Mouse (Mus musculus): Measurements from ENCODE around the gene Taok1.
"Not testable (repeated sequence)": the region's sequence is repeated elsewhere in the genome, so short reads cannot be mapped to it uniquely, and the experiment has no call there.

The Taok1 gene

GRCm38 (mm10) chr11:77607538-77608455, at the start of gene Taok1:
Taok1 (minus strand) TSS chr11:77607815.
- peak; percentile 99 for DNase-seq

DNA sequence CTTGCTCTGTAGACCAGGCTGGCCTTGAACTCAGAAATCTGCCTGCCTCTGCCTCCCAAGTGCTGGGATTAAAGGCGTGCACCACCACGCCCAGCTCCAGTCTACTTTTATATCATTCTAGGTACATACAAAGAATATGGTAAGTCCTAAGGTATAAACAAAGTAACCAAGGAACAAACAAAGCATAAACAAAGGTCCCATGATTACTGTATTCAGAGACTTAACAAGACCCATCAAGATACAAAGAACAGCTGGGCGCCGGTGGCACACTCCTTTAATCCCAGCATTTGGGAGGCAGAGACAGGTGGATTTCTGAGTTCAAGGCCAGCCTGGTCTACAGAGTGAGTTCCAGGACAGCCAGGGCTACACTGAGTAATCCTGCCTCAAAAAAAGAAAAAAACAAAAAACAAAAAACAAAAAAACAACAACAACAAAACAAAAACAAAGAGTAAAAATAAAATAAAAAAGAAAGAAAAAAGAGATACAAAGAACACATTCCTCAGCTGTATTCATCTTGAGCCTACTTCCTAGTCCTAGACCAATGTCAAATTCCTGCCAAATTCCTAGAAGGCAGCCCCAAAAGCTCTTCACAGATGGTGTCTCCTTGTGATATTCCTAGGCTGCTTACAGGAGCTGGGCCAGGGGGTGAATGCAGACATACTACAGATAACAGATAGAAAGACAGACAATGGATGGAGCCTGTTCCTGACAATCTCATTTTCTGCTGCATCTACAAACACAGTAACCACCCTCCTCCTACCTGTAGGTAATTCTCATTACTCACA, 46.0 kb upstream of the Taok1 start:
- DNase-seq, result not testable (repeated sequence)

DNA sequence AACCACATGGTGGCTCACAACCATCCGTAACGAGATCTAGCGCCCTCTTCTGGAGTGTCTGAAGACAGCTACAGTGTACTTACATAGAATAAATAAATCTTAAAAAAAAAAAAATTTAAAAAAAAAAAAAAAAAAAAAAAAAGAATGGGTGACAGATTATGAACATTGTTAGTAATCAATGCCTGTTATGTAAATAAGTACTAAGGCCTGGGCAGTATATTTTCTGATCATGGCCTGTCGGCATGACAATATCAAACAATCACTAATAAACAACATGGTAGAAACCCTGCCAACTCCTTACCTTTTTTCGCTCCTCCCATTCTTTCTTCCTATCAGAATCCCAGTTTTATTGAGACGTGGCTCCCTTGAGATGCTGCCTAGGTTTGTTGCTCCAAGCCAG, 44.9 kb upstream of the Taok1 start:
- DNase-seq, result no peak

- DNase-seq, result no peak
Measured at GRCm38 (mm10) chr11:77648878-77649277, 41.3 kb upstream of the Taok1 start.

DNA sequence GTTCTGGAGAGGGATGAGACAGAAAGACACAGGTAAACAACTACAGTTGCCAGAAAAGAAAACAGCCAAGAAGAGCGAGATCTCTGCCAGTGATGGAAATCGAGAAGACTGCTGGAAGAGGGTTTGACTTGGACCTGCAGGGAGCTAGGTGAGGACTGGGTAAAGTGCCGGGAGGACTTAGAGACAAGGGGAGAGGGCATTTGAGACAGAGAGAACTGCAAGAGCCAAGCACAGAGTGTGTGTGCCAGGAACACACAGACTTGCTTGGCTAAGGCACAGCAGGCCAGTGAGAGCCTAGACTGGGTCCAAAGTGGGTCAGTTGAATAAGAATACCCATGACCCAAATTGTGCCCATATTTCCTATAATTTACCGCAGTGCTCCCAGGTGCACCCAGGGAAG, 37.9 kb upstream of the Taok1 start:
- DNase-seq, result no peak

DNA sequence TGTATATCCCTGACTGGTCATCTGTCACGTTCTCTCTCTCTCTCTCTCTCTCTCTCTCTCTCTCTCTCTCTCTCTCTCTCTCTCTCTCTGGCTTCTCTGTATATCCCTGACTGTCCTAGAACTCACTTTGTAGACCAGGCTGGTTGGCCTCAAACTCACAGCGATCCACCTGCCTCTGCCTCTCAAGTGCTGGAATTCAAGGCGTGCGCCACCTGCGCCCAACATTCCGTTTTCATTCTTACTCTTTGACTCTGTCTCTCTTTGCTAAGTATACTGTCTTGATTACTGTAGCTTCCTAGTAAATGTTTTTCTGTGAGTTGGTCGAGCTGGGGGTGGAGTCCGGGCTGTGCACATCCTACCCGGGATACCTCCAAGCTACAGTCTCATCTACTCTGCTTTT, 33.8 kb upstream of the Taok1 start:
- no peak for DNase-seq

- DNase-seq, result peak; percentile 88
Measured at GRCm38 (mm10) chr11:77630257-77630670, 22.6 kb upstream of the Taok1 start.

GRCm38 (mm10) chr11:77629476-77629875, 21.9 kb upstream of the Taok1 start:
- peak; percentile 79 for DNase-seq

DNA sequence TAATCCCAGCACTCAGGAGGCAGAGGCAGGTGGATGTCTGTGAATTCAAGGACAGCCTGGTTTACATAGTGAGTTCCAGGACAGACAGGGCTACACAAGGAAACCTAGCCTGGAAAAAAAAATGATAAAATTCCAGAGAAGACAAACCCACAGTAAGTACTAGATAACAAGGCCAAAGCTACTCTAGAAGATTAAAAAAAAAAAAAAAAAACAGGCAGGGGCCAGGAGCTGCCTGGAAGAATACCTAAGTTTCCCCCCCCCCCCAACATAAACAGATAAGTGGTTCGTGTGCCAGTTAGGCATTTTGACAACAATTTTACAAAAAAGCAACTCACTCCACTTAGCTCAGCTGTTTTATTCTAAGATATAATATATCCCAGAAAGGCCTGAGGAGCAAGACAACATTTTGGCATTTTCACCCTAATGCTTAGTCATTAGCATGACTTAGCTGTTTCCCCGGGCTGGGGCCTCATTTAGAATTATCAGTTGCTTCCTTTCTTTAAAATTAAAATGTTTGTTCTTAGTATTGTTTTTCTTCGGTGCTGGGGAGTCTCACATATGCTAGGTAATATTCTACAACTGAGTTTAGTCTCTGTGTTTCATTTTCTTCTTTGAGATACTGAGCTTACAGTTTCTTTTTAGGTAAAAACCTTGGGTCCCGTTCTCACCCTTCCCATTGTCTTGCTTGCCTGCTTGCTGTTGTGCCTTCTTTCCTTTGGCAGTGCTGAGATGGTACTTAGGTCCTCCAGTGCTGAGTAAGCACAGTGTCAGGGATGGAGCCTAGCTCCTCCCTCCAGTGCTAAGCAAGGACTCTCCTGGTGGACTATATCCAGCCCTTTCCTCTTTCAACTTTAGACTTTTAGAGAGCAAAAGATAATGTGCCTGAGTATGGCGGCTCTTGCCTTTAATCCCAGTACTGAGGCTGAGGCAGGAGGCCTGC, 19.3 kb upstream of the Taok1 start:
- no peak for DNase-seq

GRCm38 (mm10) chr11:77625061-77625855, 17.6 kb upstream of the Taok1 start:
- peak; percentile 62 for DNase-seq

DNA sequence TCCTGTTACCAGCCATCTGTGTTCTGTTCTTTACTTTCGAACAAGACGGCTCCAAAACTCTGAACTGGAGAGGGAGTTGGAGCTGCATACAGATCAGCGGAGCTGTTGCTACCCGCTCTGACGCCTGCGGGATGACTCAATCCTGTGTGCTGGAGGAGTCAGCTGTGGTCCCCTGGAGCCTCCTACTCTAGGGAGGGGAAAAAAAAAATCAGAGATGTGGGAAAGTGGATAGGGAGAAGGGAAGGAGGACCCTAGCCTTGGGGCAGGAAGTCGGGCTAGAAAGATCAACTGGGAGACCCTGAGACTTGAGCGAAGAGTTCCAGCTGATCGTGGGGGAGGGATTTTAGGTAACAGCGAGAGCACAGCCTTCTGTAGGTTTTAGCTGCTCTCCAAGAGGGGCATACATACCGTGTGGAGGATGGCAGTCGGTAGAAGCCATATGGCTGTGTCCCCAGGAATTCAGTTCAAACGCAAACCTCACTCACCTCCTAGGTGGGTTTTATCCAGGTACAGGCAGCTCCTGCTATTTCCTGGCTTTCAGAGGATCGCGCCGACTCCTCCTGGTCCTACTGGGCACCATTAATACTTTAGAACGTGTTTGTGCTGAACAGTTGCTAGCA, 16.9 kb upstream of the Taok1 start:
- DNase-seq, result peak; percentile 53

- DNase-seq, result no peak
Measured at GRCm38 (mm10) chr11:77624002-77624401, 16.4 kb upstream of the Taok1 start.

DNA sequence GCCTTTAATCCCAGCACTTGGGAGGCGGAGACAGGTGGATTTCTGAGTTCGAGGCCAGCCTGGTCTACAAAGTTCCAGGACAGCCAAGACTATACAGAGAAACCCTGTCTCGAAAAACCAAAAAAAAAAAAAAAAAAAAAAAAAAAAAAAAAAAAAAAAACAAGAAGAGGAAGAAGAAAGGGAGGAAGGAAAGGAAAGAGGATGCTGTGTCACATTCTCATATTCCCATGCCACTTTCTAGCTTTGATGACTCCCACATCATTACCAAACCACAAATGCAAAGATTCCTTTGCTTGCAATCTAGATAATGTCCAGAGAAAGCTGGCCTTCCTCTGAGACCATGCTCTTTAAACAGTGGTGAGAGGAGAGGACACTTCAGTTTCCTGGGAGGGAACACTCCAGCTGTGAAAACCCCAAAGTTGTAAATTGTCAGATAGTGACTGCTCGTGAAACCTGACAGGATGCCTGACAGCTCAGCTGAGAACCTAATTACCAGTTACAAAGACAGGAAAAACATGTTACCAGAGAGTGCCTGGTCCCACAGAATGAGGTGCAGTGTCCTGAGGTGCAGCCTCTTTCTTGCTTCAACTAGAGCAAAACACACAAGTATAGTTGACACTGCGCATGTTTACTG, 14.4 kb upstream of the Taok1 start:
- DNase-seq, result no peak

- DNase-seq, result no peak
Measured at GRCm38 (mm10) chr11:77615084-77615624, 7.5 kb upstream of the Taok1 start.

DNA sequence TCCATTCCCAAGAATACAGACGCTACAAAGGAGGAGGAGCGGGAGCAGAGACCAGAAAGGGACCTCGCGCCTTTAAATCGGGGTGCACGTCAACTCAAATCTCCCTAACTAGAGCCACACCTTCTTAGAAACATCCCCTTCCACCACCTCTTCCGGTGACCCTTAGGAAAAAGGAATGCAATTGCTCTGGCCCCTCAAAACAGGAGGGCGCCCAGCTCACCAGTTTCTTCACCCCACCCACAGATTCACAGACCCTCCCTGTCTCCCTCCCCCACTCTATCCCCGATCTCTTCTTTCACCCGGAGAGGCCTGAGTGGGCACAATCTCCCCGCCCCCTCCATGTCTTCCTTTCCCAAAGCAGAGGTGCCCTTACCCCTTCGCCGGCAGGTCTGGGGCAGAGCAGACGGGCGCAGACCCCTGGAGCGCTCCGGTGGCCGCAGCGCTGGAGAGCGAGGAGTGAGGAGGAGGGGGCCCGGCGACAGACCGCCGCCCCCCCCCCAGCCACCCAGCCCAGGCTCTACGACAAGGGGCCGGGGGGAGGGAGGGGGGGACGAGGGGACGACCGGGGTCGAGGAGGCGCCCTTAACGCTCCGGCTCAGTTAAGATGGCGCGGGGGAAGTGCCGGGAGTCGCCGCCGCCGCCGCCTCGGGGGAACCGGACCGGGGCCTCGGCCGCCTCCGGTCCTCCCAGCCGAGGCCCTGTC, 629 bp downstream of the Taok1 start:
- peak; percentile 71 for DNase-seq

DNA sequence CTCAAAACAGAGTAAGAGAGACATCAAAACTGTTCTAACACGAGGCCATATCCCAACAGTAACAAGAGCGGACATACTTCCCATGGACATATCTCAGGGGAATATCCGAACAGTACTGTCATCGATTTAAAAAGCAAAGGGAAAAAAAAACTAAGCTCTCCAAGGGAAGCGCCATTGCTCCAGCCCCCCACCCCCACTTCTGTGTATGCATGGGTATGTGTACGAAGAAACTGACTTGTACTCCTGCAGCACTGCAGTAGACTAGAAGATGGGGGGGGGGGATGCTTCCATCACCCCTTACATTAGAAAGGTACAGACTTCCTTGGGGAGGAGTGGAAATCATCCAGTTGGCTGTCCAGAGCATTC, 1.2 kb downstream of the Taok1 start:
- no peak for DNase-seq

GRCm38 (mm10) chr11:77597266-77597665, 10.3 kb downstream of the Taok1 start:
- DNase-seq, result no peak

DNA sequence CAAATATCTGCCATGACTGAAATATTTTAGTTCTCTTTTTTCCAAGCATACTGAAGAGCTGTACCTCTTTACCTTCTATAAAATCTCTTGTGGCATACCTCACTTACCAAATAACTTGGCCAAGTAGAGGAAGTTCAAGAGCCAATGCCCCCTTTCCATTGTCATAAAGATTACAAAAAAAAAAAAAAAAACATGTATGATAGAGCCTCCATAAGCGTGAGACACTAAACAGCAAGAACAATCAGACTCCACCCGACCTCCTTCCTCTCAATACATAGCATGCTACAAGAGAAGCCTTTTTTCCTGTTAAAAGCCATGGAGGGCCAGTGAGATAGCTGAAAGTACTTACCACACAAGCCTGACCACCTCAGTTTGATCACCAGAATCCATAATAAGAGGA, 16.2 kb downstream of the Taok1 start:
- DNase-seq, result no peak

- no peak for DNase-seq
Measured at GRCm38 (mm10) chr11:77590801-77591200, 16.8 kb downstream of the Taok1 start.

GRCm38 (mm10) chr11:77585201-77585600, 22.4 kb downstream of the Taok1 start:
- DNase-seq, result no peak
